Mouse (Mus musculus): ENCODE measurements around the gene Smim1. TPM values are rescaled to one million over a fixed set of nuclear protein-coding genes. Genes with fewer than 3 reads are reported as not detected.

The Smim1 gene
- 1 to 10 TPM; 2.0 to 2.3 TPM for total RNA-seq (2021)
- long read RNA-seq, experiment 1, partial matches to known transcripts, result 0 of 2 reads
- long read RNA-seq, experiment 1, other reads (novel, unspliced or antisense), result 1 of 2 reads
- long read RNA-seq, experiment 2, partial matches to known transcripts, result 0 of 1 reads
- long read RNA-seq, experiment 2, other reads (novel, unspliced or antisense), result 0 of 1 reads

DNA sequence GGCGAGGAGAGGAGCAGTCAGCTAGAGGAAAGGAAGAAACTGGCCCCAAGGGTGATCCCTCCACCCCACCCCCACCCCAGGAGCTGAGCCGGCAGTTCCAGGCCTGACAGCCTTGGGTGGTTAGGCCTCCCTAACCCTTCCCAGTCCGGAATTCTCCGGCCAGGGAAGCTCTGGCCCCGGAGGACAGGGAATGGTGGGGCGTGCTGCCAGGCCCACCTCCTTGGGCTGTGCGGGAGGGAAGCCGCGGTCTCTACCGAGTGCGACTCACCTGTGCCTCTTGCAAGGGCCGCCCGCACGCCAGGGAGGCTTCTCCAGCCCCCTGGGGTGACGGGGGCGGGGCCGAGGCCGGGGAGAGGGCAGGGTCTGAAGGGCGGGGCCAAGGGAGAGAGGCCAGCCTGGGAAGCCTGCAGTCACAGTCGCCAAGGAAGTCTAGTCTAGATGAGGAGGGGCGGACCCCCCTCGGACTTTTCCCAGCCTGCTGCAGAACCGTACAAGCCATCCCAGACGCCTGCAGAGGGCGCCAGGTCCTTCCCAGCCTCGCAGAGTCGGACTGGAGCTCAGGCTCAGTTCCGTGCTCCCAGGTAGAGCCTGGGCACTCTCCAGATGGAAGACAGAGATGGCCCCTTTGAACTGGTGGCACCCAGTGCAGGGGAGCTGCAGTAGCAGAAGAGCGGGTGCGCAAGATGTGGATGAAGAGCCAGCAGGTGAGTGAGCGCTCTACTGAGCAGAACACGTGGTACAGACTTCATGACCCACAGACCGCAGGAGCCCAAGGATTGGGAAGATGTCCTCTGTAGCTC lies at the start of gene Smim1:
Gene Smim1 (minus strand): TSS at position 590 of the 800 bp plus-strand sequence.
- peak; percentile 79 for DNase-seq
- intact Hi-C loops (cut with DNase I), result no loop called here
- H3K4me3 ChIP-seq, result peak within 1 kb of the TSS; percentile 72
- peak within 1 kb of the TSS; percentile 62 for H3K27ac ChIP-seq
- peak; percentile 61 for TF ChIP-seq CTCF (IDR thresholded peaks at IDR 0.05)

DNA sequence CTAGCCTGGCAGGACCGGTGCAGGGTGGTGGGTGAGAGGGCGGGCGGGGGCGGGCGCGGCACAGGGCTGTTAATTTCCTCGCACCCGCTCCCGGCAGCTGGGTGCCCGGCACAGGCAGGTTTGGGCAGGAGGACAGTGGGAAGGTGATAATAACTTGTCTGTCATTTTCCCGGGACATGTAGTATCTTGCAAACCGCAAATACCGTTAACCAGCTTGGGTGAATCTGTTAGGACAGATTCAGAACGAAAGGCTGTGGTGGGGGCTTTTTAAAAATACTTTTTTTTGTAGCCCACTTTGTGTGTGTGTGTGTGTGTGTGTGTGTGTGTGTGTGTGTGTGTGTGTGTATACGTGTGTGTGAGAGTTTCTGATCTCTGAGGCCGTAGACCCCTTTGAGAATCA lies 45.9 kb upstream of the Smim1 start:
- Histone ChIP-seq H3K27ac (no peak overlapping the region), H3K4me3 (no peak overlapping the region)
- DNase-seq, result no peak
- TF ChIP-seq CTCF (IDR thresholded peaks at IDR 0.05), result no peak
- intact Hi-C loops (cut with DNase I), result no loop called here

DNA sequence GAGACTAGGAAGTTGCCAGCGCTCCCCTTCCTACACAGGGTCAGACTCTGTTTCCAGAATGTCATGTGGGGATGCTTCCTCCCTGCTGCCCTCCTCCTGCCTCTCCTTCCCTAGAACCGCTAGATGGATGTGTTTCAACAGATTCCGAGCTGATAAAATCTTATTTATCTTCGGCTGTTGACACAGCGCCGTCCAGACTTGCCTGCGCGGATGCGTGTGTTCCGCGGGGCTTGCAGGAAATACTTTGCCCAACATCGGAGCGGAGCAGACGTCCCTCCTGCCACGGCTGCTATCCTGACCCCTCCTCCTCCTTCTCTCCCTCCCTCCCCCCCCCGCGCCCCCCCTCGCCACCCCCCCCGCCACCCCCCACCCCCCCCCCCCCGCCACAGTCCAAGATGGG lies 45.5 kb upstream of the Smim1 start:
- no peak for DNase-seq
- no peak for TF ChIP-seq CTCF (IDR thresholded peaks at IDR 0.05)
- Histone ChIP-seq H3K4me3 (no peak overlapping the region), H3K27ac (no peak overlapping the region)
- intact Hi-C loops (cut with DNase I), result no loop called here

DNA sequence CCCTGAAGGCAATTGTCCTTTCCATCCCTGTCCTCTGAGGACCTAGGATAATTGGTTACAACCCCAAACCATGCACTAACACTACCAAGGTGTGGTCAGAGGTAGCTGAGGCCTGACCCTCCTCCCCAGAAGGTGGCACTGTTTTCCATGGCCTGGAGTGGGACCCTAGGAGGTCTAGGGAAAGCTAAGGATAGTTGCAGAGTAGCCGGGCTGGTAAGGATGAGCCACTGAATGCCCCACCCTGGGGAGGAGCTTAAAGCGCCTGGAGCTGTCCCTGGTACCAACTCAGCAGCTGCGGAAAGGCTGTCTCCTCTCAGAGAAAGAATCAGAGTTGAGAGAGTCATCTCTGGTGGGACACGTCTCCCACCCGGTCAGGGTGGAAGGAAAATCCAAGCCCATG lies 44.9 kb upstream of the Smim1 start:
- peak; percentile 9; the same call in 1 of the 2 replicates for TF ChIP-seq CTCF (IDR thresholded peaks at IDR 0.05)
- intact Hi-C loops (cut with DNase I), result no loop called here
- no peak for DNase-seq
- no peak overlapping the region for H3K27ac ChIP-seq
- H3K4me3 ChIP-seq, result no peak overlapping the region

DNA sequence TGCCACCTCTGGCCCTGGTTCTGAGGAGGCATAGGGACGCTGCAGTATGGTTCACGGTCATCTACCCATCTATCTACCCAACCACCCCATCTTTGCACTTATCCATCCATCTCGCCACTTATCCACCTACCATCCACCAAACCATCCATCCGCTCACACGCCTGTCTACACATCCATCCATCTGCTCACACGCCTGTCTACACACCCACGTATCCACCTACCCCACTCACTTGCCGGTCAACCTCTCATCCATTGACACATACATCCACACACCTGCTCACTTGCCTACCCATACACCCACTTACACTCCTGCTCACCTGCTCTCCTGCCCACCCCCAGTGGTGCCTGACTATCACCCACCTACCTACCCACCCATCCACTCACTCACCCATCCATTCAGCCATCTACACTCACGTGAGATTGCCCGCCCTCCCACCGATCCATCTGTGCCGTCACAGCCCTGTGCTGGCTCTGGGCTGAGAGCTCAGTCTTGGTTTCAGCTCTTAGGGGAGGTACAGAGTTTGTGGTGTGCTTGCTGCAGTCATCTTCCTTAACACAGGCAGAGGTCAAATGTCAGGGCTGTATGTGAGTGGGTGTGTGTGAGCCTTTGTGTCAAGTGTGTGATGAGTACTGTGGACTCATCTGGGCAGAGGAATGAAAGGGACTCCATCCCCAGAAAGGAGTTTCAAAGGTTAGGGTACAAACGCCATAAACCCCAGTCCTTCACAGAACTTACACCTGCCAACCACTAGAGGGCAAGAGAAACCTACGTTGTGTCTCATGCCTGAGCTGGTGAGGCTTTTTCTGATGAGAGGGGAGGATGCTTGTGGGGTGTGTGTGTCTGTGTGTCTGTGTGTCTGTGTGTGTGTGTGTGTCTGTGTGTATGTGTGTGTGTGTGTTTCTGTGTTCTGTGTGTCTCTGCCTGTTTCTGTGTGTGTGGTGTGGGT lies 39.1 kb upstream of the Smim1 start:
- Histone ChIP-seq H3K4me3 (no peak overlapping the region), H3K27ac (no peak overlapping the region)
- TF ChIP-seq CTCF (IDR thresholded peaks at IDR 0.05), result peak; percentile 70
- DNase-seq, result no peak
- intact Hi-C loops (cut with DNase I), result loop anchor here (5.0 kb wide), 1 partner anchor 142 kb away; no protein-coding TSS in a partner anchor

DNA sequence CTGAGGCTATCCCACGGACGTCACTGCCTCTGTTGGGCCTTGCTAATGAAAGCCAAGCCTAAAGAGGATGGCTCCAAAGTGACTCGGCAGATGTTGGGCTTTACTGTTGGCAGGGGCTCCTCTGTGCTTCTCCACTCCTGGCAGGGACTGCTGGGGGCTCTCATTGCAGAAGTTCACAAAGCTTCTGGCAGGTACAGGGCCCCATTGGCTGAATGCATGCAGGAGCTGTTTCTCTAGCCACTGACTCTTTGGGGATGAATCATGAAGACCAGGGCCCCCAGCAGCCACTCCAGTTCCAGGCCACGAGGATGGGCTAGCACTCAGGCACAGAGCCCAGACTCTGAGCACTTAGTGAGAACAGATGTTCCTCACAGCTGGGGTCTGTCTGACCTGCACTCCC lies 31.7 kb upstream of the Smim1 start:
- no peak for TF ChIP-seq CTCF (IDR thresholded peaks at IDR 0.05)
- intact Hi-C loops (cut with DNase I), result no loop called here
- Histone ChIP-seq H3K4me3 (no peak overlapping the region), H3K27ac (no peak overlapping the region)
- DNase-seq, result peak; percentile 23

DNA sequence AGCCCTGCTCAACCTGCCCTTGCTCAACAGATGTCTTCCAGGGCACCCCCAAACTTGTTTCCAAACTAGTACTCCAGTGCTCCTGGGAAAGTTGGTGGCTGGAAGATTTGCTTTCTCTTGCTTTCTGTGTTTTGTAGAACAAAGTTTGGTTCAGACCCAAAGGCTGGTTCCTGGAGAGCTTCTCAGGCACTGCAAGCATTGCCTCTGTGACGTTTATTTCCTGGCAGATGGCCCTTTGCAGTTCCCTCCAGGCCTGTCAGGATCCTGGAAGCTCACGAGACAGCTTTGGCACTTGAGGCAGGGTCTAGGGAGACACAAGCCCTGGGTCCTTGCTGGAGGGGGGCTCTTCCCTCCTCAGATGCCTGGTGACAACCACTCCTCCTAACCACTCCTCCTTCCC lies 30.6 kb upstream of the Smim1 start:
- DNase-seq, result peak; percentile 34
- intact Hi-C loops (cut with DNase I), result no loop called here
- Histone ChIP-seq H3K27ac (no peak overlapping the region), H3K4me3 (no peak overlapping the region)
- no peak for TF ChIP-seq CTCF (IDR thresholded peaks at IDR 0.05)

DNA sequence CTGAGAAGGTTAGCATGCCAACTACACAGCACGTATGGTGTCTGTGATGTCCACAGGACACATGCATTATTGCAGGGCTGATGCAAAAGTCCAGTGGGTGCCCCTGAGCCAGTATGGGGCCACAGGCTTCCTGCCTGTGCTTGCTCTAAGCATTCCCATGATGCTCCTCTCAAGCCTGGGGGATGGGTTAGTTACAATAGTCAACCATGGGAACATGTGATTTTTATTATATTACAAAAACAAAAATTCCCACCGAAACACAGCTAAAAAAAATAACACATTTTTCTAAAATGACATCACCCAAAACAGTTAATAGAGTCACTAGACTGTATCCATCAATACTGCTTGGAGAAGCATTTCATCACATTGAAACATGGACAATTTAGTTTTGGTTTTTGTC lies 30.0 kb upstream of the Smim1 start:
- no peak for TF ChIP-seq CTCF (IDR thresholded peaks at IDR 0.05)
- intact Hi-C loops (cut with DNase I), result no loop called here
- Histone ChIP-seq H3K27ac (no peak overlapping the region), H3K4me3 (no peak overlapping the region)
- peak; percentile 17 for DNase-seq

DNA sequence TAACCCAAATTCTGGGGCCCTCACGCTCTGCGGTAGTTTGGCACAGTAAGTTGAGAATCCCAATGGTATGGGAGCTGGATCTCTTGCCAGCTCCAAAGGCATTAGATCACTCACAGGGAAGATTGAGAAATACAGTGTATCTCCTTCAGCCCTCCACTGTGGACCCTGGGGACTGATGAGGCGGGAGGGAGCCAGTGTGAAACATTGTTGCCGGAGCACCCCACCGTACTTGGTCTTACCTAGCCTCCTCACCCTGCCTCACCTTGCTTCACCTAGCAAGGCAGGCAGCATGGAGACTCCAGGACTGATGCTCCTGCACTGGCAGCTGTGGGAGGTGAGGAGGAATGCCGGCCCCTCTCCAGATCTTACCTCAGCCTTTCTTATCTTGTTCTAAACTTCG lies 29.5 kb upstream of the Smim1 start:
- peak; percentile 37 for DNase-seq

DNA sequence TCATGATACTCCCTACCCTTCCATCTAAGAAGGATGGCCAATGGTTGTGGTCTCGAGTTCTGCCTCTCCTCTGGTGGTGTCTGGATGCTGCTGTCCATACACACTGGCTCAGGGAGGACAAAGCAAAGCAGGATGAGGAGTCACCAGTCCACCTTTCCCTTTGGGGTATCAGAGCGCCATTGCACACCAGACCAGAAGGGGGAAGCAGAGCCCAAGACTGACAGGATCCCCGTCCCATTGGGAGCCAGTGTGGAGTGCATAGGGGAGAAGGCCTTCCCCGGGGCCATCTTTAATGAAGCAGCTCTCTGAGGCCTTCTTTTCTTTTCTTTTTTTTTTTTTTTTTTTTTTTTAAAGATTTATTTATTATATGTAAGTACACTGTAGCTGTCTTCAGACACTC lies 27.0 kb upstream of the Smim1 start:
- intact Hi-C loops (cut with DNase I), result no loop called here
- TF ChIP-seq CTCF (IDR thresholded peaks at IDR 0.05), result no peak
- H3K27ac ChIP-seq, result no peak overlapping the region
- no peak overlapping the region for H3K4me3 ChIP-seq
- peak; percentile 8 for DNase-seq

More for the DNA sequence above, 29.5 kb upstream of the Smim1 start:
- intact Hi-C loops (cut with DNase I), result no loop called here
- TF ChIP-seq CTCF (IDR thresholded peaks at IDR 0.05), result no peak
- Histone ChIP-seq H3K27ac (no peak overlapping the region), H3K4me3 (no peak overlapping the region)

DNA sequence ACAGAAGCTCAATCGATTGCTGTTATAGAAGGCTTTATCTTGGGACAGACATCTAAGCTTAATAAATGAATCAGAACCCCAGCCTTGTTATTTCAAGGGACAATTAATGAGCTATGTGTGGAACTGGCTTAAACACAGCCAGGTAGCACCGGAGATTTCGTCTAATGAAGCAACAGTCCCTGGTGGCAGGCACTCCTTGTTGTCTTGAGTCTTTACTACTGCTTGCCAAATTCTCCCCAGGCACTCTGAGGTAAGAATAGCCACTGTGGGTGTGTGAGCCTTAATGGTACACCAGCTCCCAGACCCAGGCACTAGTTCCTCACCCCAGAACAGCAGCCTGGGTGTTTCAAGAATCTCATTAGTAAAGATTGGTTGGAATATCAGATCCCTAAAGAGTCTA lies 25.4 kb upstream of the Smim1 start:
- no peak overlapping the region for H3K27ac ChIP-seq
- no peak overlapping the region for H3K4me3 ChIP-seq
- TF ChIP-seq CTCF (IDR thresholded peaks at IDR 0.05), result no peak
- peak; percentile 2 for DNase-seq
- intact Hi-C loops (cut with DNase I), result no loop called here

DNA sequence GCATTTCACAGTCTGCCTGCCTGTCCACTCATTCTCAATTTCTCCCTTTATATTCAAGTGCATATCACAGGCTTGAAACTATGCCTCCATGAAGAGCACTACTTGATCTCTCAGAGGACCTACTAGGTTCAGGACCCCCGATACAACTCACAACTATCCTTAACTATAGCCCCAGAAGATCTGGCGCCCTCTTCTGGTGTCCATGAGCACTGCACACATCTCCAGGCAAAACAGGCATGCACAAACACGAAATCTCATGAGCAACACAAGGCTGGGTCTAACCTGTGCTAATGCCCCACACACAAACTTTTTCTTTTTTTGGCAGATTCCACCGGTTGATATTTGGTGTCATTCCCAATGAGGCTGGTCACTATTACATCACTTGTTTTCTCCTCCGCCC lies 19.8 kb upstream of the Smim1 start:
- Histone ChIP-seq H3K4me3 (no peak overlapping the region), H3K27ac (no peak overlapping the region)
- no peak for DNase-seq
- intact Hi-C loops (cut with DNase I), result no loop called here
- TF ChIP-seq CTCF (IDR thresholded peaks at IDR 0.05), result peak; percentile 24; the same call in 1 of the 2 replicates

DNA sequence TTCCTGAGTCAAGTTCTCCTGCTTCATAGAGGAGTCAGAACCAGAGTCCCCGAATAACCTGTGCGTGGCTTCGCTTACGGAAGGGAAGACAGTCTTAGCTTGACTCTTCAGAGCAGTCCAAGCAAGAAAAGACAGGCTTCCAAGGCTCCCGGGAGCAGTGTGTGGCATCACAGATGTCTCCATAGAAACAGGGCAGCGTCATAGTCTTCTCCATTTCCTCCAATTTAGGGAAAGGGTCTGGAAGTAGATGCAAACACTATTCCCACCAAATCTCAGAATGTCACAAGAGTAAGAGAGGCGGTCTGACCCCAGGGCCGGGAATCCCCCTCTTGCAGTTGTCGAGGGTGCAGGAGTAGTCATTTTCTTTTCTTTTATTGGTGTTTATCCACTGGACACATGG lies 16.5 kb upstream of the Smim1 start, which contains the start of gene Ccdc27:
Gene Ccdc27 (minus strand): TSS at position 101 of the 400 bp plus-strand sequence.
- no peak for TF ChIP-seq CTCF (IDR thresholded peaks at IDR 0.05)
- H3K27ac ChIP-seq, result no peak within 1 kb of the TSS
- no peak within 1 kb of the TSS for H3K4me3 ChIP-seq
- intact Hi-C loops (cut with DNase I), result no loop called here
- DNase-seq, result no peak

Measured in gastrocnemius, adult 2 months (tissue).